Mouse (Mus musculus) CD4-positive, CD25-positive, alpha-beta regulatory T cell (primary cell): ENCODE measurements around the gene Padi2. TPM values are rescaled to one million over a fixed set of nuclear protein-coding genes. Genes with fewer than 3 reads are reported as not detected.

Experiments
- polyA plus RNA-seq: library from polyadenylated mRNA; unstranded; fragments of 100-300 nt; shearing (Covaris generic); gene quantifications from one replicate; pipeline ENCODE4 v1.2.1, GENCODE M21; 2017

Padi2 gene
- polyA plus RNA-seq, result 13.2 TPM

GRCm38 (mm10) chr4:140906076-140906826, at the start of gene Padi2:
TSS of gene Padi2 (plus strand) at chr4:140906344.

GRCm38 (mm10) chr4:140960781-140961466, 54.8 kb downstream of the Padi2 start, which contains the start of gene Sdhb:
TSS of gene Sdhb (plus strand) at chr4:140961203.

GRCm38 (mm10) chr4:140986711-140987395, 80.7 kb downstream of the Padi2 start, which contains the start of gene Atp13a2:
TSS of gene Atp13a2 (plus strand) at chr4:140986873.

Other genes starting within 250 kb of the Padi2 start
- 1.2 TPM for gene Arhgef10l, start 240.3 kb upstream of the Padi2 start, polyA plus RNA-seq
- 124 TPM for gene Rcc2, start 205.8 kb upstream of the Padi2 start, polyA plus RNA-seq
- gene Padi6, start 163.7 kb upstream of the Padi2 start, polyA plus RNA-seq, result not detected
- 0.84 TPM for gene Padi4, start 132.1 kb upstream of the Padi2 start, polyA plus RNA-seq
- gene Padi3, start 95.7 kb upstream of the Padi2 start, polyA plus RNA-seq, result 0.28 TPM
- gene Padi1, start 60.6 kb upstream of the Padi2 start, polyA plus RNA-seq, result 0.51 TPM
- gene Sdhb, start 54.9 kb downstream of the Padi2 start, polyA plus RNA-seq, result 268 TPM
- 58.0 TPM for gene Atp13a2, start 80.5 kb downstream of the Padi2 start, polyA plus RNA-seq
- gene Mfap2, start 104.1 kb downstream of the Padi2 start, polyA plus RNA-seq, result not detected
- 5.6 TPM for gene Crocc, start 154.2 kb downstream of the Padi2 start, polyA plus RNA-seq
- 141 TPM for gene Necap2, start 172.0 kb downstream of the Padi2 start, polyA plus RNA-seq
- 0.49 TPM for gene Spata21, start 182.0 kb downstream of the Padi2 start, polyA plus RNA-seq
- 62.5 TPM for gene Szrd1, start 233.4 kb downstream of the Padi2 start, polyA plus RNA-seq
- 22.4 TPM for gene Fbxo42, start 241.6 kb downstream of the Padi2 start, polyA plus RNA-seq